Mouse (Mus musculus) stomach, postnatal 0 days (tissue): ENCODE measurements around the gene Rnf168. TPM values are rescaled to one million over a fixed set of nuclear protein-coding genes. Genes with fewer than 3 reads are reported as not detected.

Experiments
- ATAC-seq: fragments of 200-750 bp; cut with Nextera tagmentation; 2 replicates; pipeline ENCODE4 v1.8.0; 2017; ENCODE audit not compliant: low FRiP score, low TSS enrichment
- DNase-seq: peaks from one replicate; pipeline ENCODE4 v3.0.0-alpha.2; 2016; ENCODE audit warnings: low spot score
- H3K27ac ChIP-seq: fragments of 300-500 bp; sonication (generic); replicated peaks from 2 replicates; pipeline ENCODE4 v1.5.1; 2014; ENCODE audit warnings: mild to moderate bottlenecking, control low read depth
- H3K27me3 ChIP-seq: fragments of 300-500 bp; sonication (generic); 2 replicates; pipeline ENCODE4 v1.6.1; 2014; ENCODE audit warnings: low read length; ENCODE audit not compliant: control insufficient read depth, insufficient read depth
- H3K36me3 ChIP-seq: fragments of 300-500 bp; sonication (generic); 2 replicates; pipeline ENCODE4 v1.6.1; 2014; ENCODE audit warnings: low read length, mixed read lengths; ENCODE audit not compliant: control insufficient read depth, insufficient read depth
- H3K4me1 ChIP-seq: fragments of 300-500 bp; sonication (generic); replicated peaks from 2 replicates; pipeline ENCODE4 v1.6.1; 2014; ENCODE audit warnings: antibody characterized with exemption; ENCODE audit not compliant: control insufficient read depth, insufficient read depth
- H3K4me2 ChIP-seq: fragments of 300-500 bp; sonication (generic); replicated peaks from 2 replicates; pipeline ENCODE4 v1.6.1; 2014; ENCODE audit warnings: low read depth, mild to moderate bottlenecking, control low read depth, moderate library complexity
- H3K4me3 ChIP-seq: fragments of 300-500 bp; sonication (generic); 2 replicates; pipeline ENCODE4 v1.5.1; 2014; ENCODE audit warnings: low read depth, low read length, control low read depth
- H3K9ac ChIP-seq: fragments of 300-500 bp; sonication (generic); 2 replicates; pipeline ENCODE4 v1.6.1; 2014; ENCODE audit warnings: mild to moderate bottlenecking, low read length, control low read depth, mixed read lengths
- H3K9me3 ChIP-seq: fragments of 300-500 bp; sonication (generic); 2 replicates; pipeline ENCODE4 v1.6.1; 2016; ENCODE audit warnings: low read length; ENCODE audit not compliant: control insufficient read depth
- CTCF ChIP-seq: IDR thresholded peaks from 2 replicates; pipeline ENCODE4 v1.5.1; 2016; ENCODE audit warnings: antibody characterized with exemption, low read depth, mild to moderate bottlenecking, moderate library complexity
- EP300 ChIP-seq: optimal IDR thresholded peaks from 2 replicates; pipeline ENCODE3; 2016; ENCODE audit warnings: antibody characterized with exemption
- WGBS: fragments of 180-500 bp; shearing (Covaris S2); extraction: QIAGEN DNeasy Blood & Tissue Kit; methylation state at CpG from one replicate; pipeline ENCODE4 v1.1.7; 2014; 5-methylcytosine and 5-hydroxymethylcytosine counted together
- microRNA counts: library from miRNA; unstranded; fragments of <30 nt; microRNA quantifications from one replicate; lab custom pipeline; 2015
- microRNA-seq: library from miRNA; unstranded; fragments of <30 nt; microRNA quantifications from one replicate; pipeline ENCODE4, GENCODE M21; 2016
- polyA plus RNA-seq: library from polyadenylated mRNA; unstranded; fragments of >200 nt; fragmentation: Nextera tagmentation; extraction: Ambion mirVana; gene quantifications from 2 replicates; pipeline ENCODE4 v1.2.1, GENCODE M21; 2015

Rnf168 gene
- polyA plus RNA-seq, 1 experiment from 2014 or later = 20.2 TPM

DNA sequence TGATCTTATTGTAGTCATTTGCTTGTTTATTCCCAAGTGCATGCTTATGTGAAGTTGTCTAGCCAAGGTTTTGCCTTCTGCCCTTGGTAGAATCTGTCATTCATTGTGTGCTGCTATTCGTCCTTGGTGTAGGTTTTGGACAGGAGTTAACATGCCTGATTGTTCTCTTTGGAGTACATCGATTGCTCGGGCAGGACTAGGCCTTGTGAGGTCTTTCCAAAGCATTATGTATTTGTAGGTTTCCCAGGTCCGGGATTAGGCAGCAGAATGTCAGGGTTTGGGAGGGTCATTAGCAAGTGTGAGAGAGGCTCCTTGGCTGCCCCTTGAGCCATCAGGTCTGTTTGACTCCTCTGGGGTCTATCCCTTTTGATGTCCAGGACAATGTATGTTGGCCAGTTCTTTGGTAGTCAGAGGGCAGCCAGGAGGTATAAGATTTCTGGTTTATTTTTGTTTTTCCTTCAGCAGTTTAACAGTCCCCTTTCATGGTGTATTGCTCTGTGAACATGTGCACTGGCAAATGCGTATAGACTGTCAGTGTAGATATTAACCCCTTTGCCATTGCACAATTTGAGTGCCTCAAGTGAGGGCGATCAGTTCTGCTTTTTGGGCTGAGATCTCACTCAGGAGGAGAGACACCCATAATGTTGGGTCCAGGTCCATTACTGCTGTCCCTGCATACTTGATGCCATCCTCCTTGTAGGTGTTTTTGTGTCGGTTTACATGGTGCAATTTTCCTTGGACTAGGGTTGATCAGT, 58.9 kb downstream of the Rnf168 start:
- no peak overlapping the region for H3K4me3 ChIP-seq
- H3K4me1 ChIP-seq = no peaks in the 10 kb centered on the region
- H3K9me3 ChIP-seq = no peaks in the 10 kb centered on the region
- no peak overlapping the region for H3K4me2 ChIP-seq
- ATAC-seq (no peak), DNase-seq (no peak)
- no peaks in the 10 kb centered on the region for H3K36me3 ChIP-seq
- TF ChIP-seq EP300 = no peak
- no peak for TF ChIP-seq CTCF
- H3K9ac ChIP-seq = no peak overlapping the region
- no peaks in the 10 kb centered on the region for H3K27me3 ChIP-seq
- H3K27ac ChIP-seq = no peak overlapping the region; the same call in 1 of the 2 replicates
- 54% methylated on average over 7 of the region's 7 CpGs for WGBS

- Histone ChIP-seq H3K4me3 (no peak overlapping the region), H3K27ac (no peak overlapping the region), H3K27me3 (no peaks in the 10 kb centered on the region), H3K9me3 (no peaks in the 10 kb centered on the region), H3K4me2 (no peak overlapping the region), H3K36me3 (no peaks in the 10 kb centered on the region), H3K4me1 (no peaks in the 10 kb centered on the region), H3K9ac (no peak overlapping the region)
- no peak for TF ChIP-seq EP300
- no peak for TF ChIP-seq CTCF
- ATAC-seq (no peak), DNase-seq (no peak)
Observed at GRCm38 (mm10) chr16:32337001-32337400, 59.7 kb downstream of the Rnf168 start.

DNA sequence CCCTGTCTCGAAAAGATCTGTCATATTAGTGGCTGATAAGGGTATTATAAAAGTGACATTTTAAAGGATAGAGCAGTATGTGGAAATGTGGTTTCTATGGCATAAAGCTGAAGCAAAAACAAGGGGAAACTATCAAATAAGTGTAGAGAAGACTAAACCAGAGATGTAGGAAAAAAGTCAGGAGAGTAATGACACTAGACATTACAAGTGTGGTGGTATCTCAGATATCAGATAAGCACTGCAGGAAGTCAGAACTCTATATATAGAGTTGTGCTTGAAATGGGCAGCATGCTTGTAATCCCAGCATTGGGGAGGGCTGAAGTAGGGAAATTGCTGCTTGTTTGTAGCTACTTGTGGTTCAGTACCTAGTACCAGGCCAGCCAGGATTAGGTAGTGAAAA, 63.2 kb downstream of the Rnf168 start:
- H3K27ac ChIP-seq = no peak overlapping the region
- no peak overlapping the region for H3K4me2 ChIP-seq
- H3K9ac ChIP-seq = no peak overlapping the region
- no peaks in the 10 kb centered on the region for H3K36me3 ChIP-seq
- ATAC-seq (no peak), DNase-seq (no peak)
- 67% methylated on average over 1 of the region's 1 CpGs for WGBS
- TF ChIP-seq EP300 = no peak
- no peak for TF ChIP-seq CTCF
- no peaks in the 10 kb centered on the region for H3K4me1 ChIP-seq
- H3K9me3 ChIP-seq = no peaks in the 10 kb centered on the region
- H3K4me3 ChIP-seq = no peak overlapping the region
- H3K27me3 ChIP-seq = no peaks in the 10 kb centered on the region

DNA sequence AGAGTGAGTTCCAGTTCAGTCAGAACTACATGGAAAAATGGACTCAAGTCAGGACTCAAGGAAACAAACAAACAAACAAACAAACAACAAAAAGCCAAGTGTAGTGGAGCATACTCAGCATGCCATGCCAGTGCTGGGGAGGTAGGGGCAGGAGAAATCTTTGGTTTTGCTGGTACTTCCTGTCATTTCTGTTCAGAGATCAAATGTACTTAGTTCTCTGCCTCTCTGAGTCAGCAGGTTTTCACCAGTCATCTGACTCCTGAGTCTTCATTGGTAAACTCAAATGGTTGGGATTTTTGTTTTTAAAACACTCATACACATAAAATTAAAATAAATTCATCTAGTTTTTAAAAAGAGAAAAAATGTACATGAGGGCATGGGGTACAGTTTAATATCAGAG, 68.3 kb downstream of the Rnf168 start:
- no peak overlapping the region for H3K4me2 ChIP-seq
- no peak for DNase-seq
- H3K27ac ChIP-seq = no peak overlapping the region

DNA sequence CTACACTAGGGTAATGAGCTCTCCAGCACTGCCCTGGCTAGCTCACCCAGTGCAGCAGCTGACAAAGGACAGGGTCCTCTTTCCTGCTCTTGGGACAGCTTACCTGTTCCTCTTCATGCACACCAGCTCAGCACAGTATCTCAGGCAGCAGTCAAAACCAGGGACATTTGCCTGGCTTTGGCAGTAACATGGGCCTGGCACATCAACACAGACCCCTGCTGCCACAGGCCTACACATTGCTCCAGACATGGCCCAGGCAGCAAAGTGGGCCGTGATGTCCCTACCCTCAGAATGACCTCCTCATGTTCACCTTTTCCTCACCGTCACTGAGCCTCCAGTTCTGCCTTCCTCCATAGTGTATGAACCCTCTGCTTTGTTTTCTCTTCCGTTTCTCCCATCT, 73.5 kb downstream of the Rnf168 start:
- Histone ChIP-seq H3K9ac (no peak overlapping the region), H3K4me2 (no peak overlapping the region), H3K27me3 (no peaks in the 10 kb centered on the region), H3K4me3 (no peak overlapping the region), H3K4me1 (no peaks in the 10 kb centered on the region), H3K36me3 (peaks cover 2% of the 10 kb centered on the region; the same call in 1 of the 2 replicates), H3K27ac (no peak overlapping the region), H3K9me3 (no peaks in the 10 kb centered on the region)
- ATAC-seq (no peak), DNase-seq (no peak)
- no peak for TF ChIP-seq EP300
- TF ChIP-seq CTCF = no peak
- 84% methylated on average over 3 of the region's 3 CpGs for WGBS

More for the DNA sequence above, 68.3 kb downstream of the Rnf168 start:
- no peaks in the 10 kb centered on the region for H3K9me3 ChIP-seq
- TF ChIP-seq CTCF (no peak), EP300 (no peak)
- H3K27me3 ChIP-seq = no peaks in the 10 kb centered on the region
- H3K4me3 ChIP-seq = no peak overlapping the region
- ATAC-seq = no peak
- no peaks in the 10 kb centered on the region for H3K36me3 ChIP-seq
- H3K4me1 ChIP-seq = no peaks in the 10 kb centered on the region
- no peak overlapping the region for H3K9ac ChIP-seq

MicroRNAs within 50 kb of the gene (microRNA counts, 519-probe panel; counts per million panel counts)
- not detected for microRNA mmu-miR-1946a (lab: Ali Mortazavi, UCI)

Small RNA genes lying within 50 kb of the gene (microRNA-seq; reads per million reads assigned to microRNA genes)
- gene Mir1946a = not detected

Other genes with a start within 250 kb of the Rnf168 start
- 22.2 and 23.6 TPM in 2 replicates for gene Pak2, start 198.1 kb upstream of the Rnf168 start, polyA plus RNA-seq
- gene Pigx, start 177.7 kb upstream of the Rnf168 start, polyA plus RNA-seq = 69.8 and 71.8 TPM in 2 replicates
- 19.0 and 19.1 TPM in 2 replicates for gene Cep19, start 177.7 kb upstream of the Rnf168 start, polyA plus RNA-seq
- gene Nrros, start 111.9 kb upstream of the Rnf168 start, polyA plus RNA-seq = 8.2 TPM in 2 replicates
- gene Bex6, start 97.6 kb upstream of the Rnf168 start, polyA plus RNA-seq = not detected in 2 replicates
- 11.7 and 11.8 TPM in 2 replicates for gene Fbxo45, start 30.3 kb upstream of the Rnf168 start, polyA plus RNA-seq
- gene Wdr53, start 30.2 kb upstream of the Rnf168 start, polyA plus RNA-seq = 17.7 and 22.3 TPM in 2 replicates
- gene Smco1, start 6.0 kb upstream of the Rnf168 start, polyA plus RNA-seq = 0.06 and 0.08 TPM in 2 replicates
- gene Ubxn7, start 54.8 kb downstream of the Rnf168 start, polyA plus RNA-seq = 8.0 and 8.2 TPM in 2 replicates
- gene Tm4sf19, start 123.0 kb downstream of the Rnf168 start, polyA plus RNA-seq = not detected in 2 replicates
- 24.3 and 26.3 TPM in 2 replicates for gene Tctex1d2, start 142.2 kb downstream of the Rnf168 start, polyA plus RNA-seq
- gene Pcyt1a, start 153.5 kb downstream of the Rnf168 start, polyA plus RNA-seq = 30.8 and 38.6 TPM in 2 replicates
- gene Slc51a, start 210.4 kb downstream of the Rnf168 start, polyA plus RNA-seq = 2.7 and 3.1 TPM in 2 replicates
- not detected in 2 replicates for gene Zdhhc19, start 218.8 kb downstream of the Rnf168 start, polyA plus RNA-seq